Mouse (Mus musculus): ENCODE results near the gene Nid1.
"Not testable (repeated sequence)": the region's sequence is repeated elsewhere in the genome, so short reads cannot be mapped to it uniquely, and the experiment has no call there.

Nid1 gene

GRCm38 (mm10) chr13:13454249-13454648 is 16.9 kb downstream of the Nid1 start:
- DNase-seq, result not testable (repeated sequence)

- not testable (repeated sequence) for DNase-seq
Observed at GRCm38 (mm10) chr13:13455632-13456492, 18.5 kb downstream of the Nid1 start.

GRCm38 (mm10) chr13:13458138-13458737 is 20.9 kb downstream of the Nid1 start:
- no peak for DNase-seq

GRCm38 (mm10) chr13:13460521-13461138 is 23.3 kb downstream of the Nid1 start:
- DNase-seq, result no peak

- DNase-seq, result no peak
Observed at GRCm38 (mm10) chr13:13461446-13462192, 24.3 kb downstream of the Nid1 start.

- DNase-seq, result no peak
Observed at GRCm38 (mm10) chr13:13463949-13464348, 26.6 kb downstream of the Nid1 start.

- DNase-seq, result not testable (repeated sequence)
Observed at GRCm38 (mm10) chr13:13467249-13467648, 29.9 kb downstream of the Nid1 start.

- no peak for DNase-seq
Observed at GRCm38 (mm10) chr13:13468513-13468912, 31.2 kb downstream of the Nid1 start.

GRCm38 (mm10) chr13:13471334-13471757 is 34.0 kb downstream of the Nid1 start:
- DNase-seq, result no peak

- not testable (repeated sequence) for DNase-seq
Observed at GRCm38 (mm10) chr13:13474464-13474863, 37.1 kb downstream of the Nid1 start.

- DNase-seq, result no peak
Observed at GRCm38 (mm10) chr13:13474991-13475390, 37.6 kb downstream of the Nid1 start.

- no peak for DNase-seq
Observed at GRCm38 (mm10) chr13:13476568-13476967, 39.2 kb downstream of the Nid1 start.

GRCm38 (mm10) chr13:13477046-13477445 is 39.7 kb downstream of the Nid1 start:
- no peak for DNase-seq

- no peak for DNase-seq
Observed at GRCm38 (mm10) chr13:13479986-13480385, 42.6 kb downstream of the Nid1 start.

GRCm38 (mm10) chr13:13481033-13481432 is 43.7 kb downstream of the Nid1 start:
- no peak for DNase-seq

- DNase-seq, result no peak
Observed at GRCm38 (mm10) chr13:13481875-13482674, 44.7 kb downstream of the Nid1 start.

GRCm38 (mm10) chr13:13484351-13484751 is 47.0 kb downstream of the Nid1 start:
- DNase-seq, result no peak

- no peak for DNase-seq
Observed at GRCm38 (mm10) chr13:13484883-13485282, 47.5 kb downstream of the Nid1 start.

- DNase-seq, result no peak
Observed at GRCm38 (mm10) chr13:13485682-13486081, 48.3 kb downstream of the Nid1 start.

GRCm38 (mm10) chr13:13487851-13488250 is 50.5 kb downstream of the Nid1 start:
- no peak for DNase-seq

- no peak for DNase-seq
Observed at GRCm38 (mm10) chr13:13489861-13490260, 52.5 kb downstream of the Nid1 start.

GRCm38 (mm10) chr13:13492151-13492550 is 54.8 kb downstream of the Nid1 start:
- DNase-seq, result no peak
